Mouse (Mus musculus): ENCODE measurements around the gene Pla2g5. TPM values are rescaled to one million over a fixed set of nuclear protein-coding genes. Genes with fewer than 3 reads are reported as not detected.

Gene Pla2g5
- total and polyA plus RNA-seq, 2 experiments from 2014 or later: 0.94 to 1.1 TPM

DNA sequence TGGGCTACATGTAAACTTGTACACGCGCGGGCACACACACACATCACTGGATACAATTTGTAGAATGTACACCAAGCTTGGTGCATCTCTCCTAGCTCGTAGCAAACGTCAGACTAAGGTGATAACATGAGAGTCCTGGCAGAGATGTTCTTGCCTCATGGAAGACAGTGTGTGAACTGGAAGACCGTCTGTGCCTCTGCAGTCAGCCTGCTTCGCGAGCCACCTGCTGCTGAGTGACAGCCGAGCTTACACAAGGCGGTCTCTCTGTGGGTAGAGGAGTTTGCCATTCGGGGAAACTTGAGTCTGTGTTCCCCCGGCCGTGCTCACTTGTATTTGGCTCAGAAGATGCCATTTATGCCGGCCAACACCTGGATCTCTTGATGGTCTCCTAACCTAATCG is 4.8 kb downstream of the Pla2g5 start:
- 72% methylated on average over 15 of the region's 15 CpGs for WGBS
- TF ChIP-seq CTCF (IDR thresholded peaks at IDR 0.05; ENCODE audit: low read depth): no peak
- DNase-seq (ENCODE audit: low spot score): no peak

DNA sequence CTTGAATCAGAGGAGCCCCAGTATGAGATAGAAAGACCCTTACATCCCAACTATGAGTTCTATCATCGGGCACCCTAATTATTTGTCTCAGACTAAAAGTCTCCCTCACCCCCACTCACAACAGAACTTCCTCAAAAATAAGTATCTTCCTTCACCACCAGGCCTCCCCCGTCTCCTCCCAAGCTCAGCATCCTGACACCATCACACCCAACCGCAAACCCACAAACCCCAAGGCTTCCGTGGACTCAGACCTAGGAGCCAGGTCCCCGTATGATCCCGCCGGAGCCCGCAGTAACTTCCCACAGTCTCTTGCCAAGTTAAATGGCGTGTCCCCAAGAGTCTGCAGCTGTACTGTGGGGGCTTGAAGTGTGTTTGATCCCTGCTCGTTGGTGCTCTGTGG is 5.7 kb downstream of the Pla2g5 start:
- Histone ChIP-seq H3K27ac (no peak overlapping the region), H3K9me3 (ENCODE audit: low read length) (no peaks in the 10 kb centered on the region), H3K4me2 (ENCODE audit: low read depth, low read length) (no peak overlapping the region), H3K9ac (replicated peaks; ENCODE audit: low read length) (no peak overlapping the region), H3K4me3 (ENCODE audit: low read length) (no peak overlapping the region), H3K27me3 (ENCODE audit: insufficient read depth, low read length) (no peaks in the 10 kb centered on the region), H3K4me1 (ENCODE audit: insufficient read depth, low read length) (no peaks in the 10 kb centered on the region), H3K36me3 (ENCODE audit: insufficient read depth, low read length) (no peaks in the 10 kb centered on the region)
- ATAC-seq: no peak
- WGBS: 82% methylated on average over 10 of the region's 10 CpGs
- DNase-seq (ENCODE audit: low spot score): no peak
- TF ChIP-seq CTCF (IDR thresholded peaks at IDR 0.05; ENCODE audit: low read depth): no peak

More for the DNA sequence above, 4.8 kb downstream of the Pla2g5 start:
- H3K4me2 ChIP-seq (ENCODE audit: low read depth, low read length): no peak overlapping the region
- no peaks in the 10 kb centered on the region for H3K27me3 ChIP-seq (ENCODE audit: insufficient read depth, low read length)
- no peaks in the 10 kb centered on the region for H3K9me3 ChIP-seq (ENCODE audit: low read length)
- no peak overlapping the region for H3K9ac ChIP-seq (replicated peaks; ENCODE audit: low read length)
- ATAC-seq: no peak
- H3K4me3 ChIP-seq (ENCODE audit: low read length): no peak overlapping the region
- H3K36me3 ChIP-seq (ENCODE audit: insufficient read depth, low read length): no peaks in the 10 kb centered on the region
- H3K27ac ChIP-seq: no peak overlapping the region
- H3K4me1 ChIP-seq (ENCODE audit: insufficient read depth, low read length): no peaks in the 10 kb centered on the region

DNA sequence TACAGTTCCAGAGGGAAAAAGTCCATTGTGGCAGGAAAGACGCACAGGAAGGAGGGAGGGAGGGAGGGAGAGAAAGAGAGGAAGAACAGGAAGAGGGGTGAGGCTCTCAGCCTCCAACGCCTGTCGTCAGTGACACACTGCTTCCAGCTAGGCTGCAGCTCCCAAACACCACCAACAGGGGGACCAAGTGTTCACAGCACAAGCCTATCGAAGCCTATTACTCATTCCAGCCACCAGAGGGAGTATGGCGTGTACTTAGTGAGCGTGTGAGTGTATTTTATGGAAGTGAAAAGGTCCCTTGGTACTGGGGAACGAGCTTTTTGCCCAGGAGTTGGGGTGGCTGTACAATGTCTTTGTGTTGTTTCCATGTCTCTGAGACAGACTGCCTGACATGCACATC is 6.8 kb downstream of the Pla2g5 start:
- Histone ChIP-seq H3K27ac (no peak overlapping the region), H3K4me2 (ENCODE audit: low read depth, low read length) (no peak overlapping the region), H3K4me3 (ENCODE audit: low read length) (no peak overlapping the region), H3K36me3 (ENCODE audit: insufficient read depth, low read length) (no peaks in the 10 kb centered on the region), H3K9me3 (ENCODE audit: low read length) (no peaks in the 10 kb centered on the region), H3K9ac (replicated peaks; ENCODE audit: low read length) (no peak overlapping the region), H3K27me3 (ENCODE audit: insufficient read depth, low read length) (no peaks in the 10 kb centered on the region), H3K4me1 (ENCODE audit: insufficient read depth, low read length) (no peaks in the 10 kb centered on the region)
- WGBS: 23% methylated on average over 7 of the region's 7 CpGs
- peak; percentile 94 for DNase-seq (ENCODE audit: low spot score)
- peak; percentile 55 for ATAC-seq
- peak; percentile 100 for TF ChIP-seq CTCF (IDR thresholded peaks at IDR 0.05; ENCODE audit: low read depth)

DNA sequence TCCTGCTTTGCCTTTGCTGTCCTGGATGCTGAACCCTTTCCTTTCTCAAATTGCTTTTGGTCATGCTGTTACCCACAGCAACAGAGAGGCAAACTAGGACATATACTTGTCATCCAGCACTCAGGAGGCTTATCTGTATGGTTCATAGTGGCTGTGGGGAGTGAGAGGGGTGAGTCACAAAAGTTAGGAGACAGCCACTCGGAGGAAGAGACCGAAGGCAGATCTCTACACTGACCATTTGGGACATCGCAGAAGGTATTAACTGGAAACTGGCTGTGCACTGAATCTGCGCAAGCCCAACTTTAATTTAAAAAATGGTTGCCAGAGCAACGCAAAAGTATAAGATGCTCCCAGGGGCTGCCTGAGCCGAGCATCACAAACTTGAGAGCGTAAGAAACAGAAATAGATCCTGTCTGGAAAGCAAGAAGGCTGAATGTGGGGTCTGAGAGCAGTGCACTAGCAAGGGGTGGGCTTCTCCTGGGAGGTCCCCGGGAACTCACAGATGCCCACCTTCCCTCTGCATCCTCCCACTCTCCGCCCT is 8.1 kb downstream of the Pla2g5 start:
- Histone ChIP-seq H3K9me3 (ENCODE audit: low read length) (no peaks in the 10 kb centered on the region), H3K9ac (replicated peaks; ENCODE audit: low read length) (no peak overlapping the region), H3K27ac (no peak overlapping the region), H3K36me3 (ENCODE audit: insufficient read depth, low read length) (no peaks in the 10 kb centered on the region), H3K4me3 (ENCODE audit: low read length) (no peak overlapping the region), H3K4me1 (ENCODE audit: insufficient read depth, low read length) (no peaks in the 10 kb centered on the region), H3K4me2 (ENCODE audit: low read depth, low read length) (no peak overlapping the region), H3K27me3 (ENCODE audit: insufficient read depth, low read length) (no peaks in the 10 kb centered on the region)
- TF ChIP-seq CTCF (IDR thresholded peaks at IDR 0.05; ENCODE audit: low read depth): no peak
- ATAC-seq (no peak), DNase-seq (ENCODE audit: low spot score) (peak; percentile 43)
- WGBS: 72% methylated on average over 9 of the region's 9 CpGs

DNA sequence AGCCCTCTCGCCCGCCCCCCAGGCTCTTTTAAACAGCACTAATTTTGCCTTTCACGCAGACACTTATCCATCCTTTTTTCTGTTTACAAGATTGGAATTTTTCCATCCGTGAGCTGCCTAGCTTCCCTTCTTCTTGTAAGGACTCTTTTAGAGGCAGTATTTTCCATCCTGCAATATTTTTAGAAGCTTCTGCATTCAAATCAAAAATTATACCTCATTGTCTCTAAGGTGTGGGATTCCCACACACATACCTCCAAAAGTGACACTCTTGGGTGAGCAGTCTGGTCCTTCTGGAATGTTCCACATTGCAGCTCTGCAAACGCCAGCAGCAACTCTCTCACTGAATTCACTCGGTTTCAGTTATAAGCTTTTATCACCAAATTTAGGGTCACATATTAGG is 10.3 kb downstream of the Pla2g5 start:
- TF ChIP-seq CTCF (IDR thresholded peaks at IDR 0.05; ENCODE audit: low read depth): no peak
- no peaks in the 10 kb centered on the region for H3K9me3 ChIP-seq (ENCODE audit: low read length)
- H3K36me3 ChIP-seq (ENCODE audit: insufficient read depth, low read length): no peaks in the 10 kb centered on the region
- no peak overlapping the region for H3K4me3 ChIP-seq (ENCODE audit: low read length)
- H3K27me3 ChIP-seq (ENCODE audit: insufficient read depth, low read length): no peaks in the 10 kb centered on the region
- no peak overlapping the region for H3K4me2 ChIP-seq (ENCODE audit: low read depth, low read length)
- H3K4me1 ChIP-seq (ENCODE audit: insufficient read depth, low read length): no peaks in the 10 kb centered on the region
- DNase-seq (ENCODE audit: low spot score) (no peak), ATAC-seq (no peak)
- no peak overlapping the region for H3K9ac ChIP-seq (replicated peaks; ENCODE audit: low read length)
- no peak overlapping the region for H3K27ac ChIP-seq
- 78% methylated on average over 6 of the region's 6 CpGs for WGBS

DNA sequence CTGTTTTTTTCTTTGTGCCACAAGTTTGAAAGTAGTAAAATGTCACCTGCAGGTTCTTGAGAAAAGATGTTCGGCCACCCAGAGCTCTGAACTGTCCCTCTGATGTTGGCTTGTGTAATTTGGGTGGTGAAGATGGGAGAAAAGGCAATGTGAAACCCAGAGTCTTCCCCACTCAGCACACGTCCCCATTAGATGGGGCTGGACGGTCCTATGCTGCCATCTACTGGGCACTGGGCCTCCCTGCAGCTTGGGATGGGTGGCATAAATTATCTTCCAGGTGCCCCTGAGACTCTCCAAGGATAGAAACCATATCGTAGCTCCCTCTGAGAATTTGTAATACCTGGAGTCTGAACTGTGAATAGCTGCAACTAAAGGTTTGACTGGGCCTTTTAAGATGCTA is 11.8 kb downstream of the Pla2g5 start:
- H3K27me3 ChIP-seq (ENCODE audit: insufficient read depth, low read length): no peaks in the 10 kb centered on the region
- H3K36me3 ChIP-seq (ENCODE audit: insufficient read depth, low read length): no peaks in the 10 kb centered on the region
- H3K27ac ChIP-seq: no peak overlapping the region
- no peaks in the 10 kb centered on the region for H3K4me1 ChIP-seq (ENCODE audit: insufficient read depth, low read length)
- ATAC-seq (peak; percentile 77), DNase-seq (ENCODE audit: low spot score) (peak; percentile 84)
- no peak overlapping the region for H3K4me3 ChIP-seq (ENCODE audit: low read length)
- no peaks in the 10 kb centered on the region for H3K9me3 ChIP-seq (ENCODE audit: low read length)
- H3K4me2 ChIP-seq (ENCODE audit: low read depth, low read length): no peak overlapping the region
- under 1% methylated on average over 4 of the region's 4 CpGs for WGBS
- H3K9ac ChIP-seq (replicated peaks; ENCODE audit: low read length): no peak overlapping the region
- peak; percentile 100 for TF ChIP-seq CTCF (IDR thresholded peaks at IDR 0.05; ENCODE audit: low read depth)

DNA sequence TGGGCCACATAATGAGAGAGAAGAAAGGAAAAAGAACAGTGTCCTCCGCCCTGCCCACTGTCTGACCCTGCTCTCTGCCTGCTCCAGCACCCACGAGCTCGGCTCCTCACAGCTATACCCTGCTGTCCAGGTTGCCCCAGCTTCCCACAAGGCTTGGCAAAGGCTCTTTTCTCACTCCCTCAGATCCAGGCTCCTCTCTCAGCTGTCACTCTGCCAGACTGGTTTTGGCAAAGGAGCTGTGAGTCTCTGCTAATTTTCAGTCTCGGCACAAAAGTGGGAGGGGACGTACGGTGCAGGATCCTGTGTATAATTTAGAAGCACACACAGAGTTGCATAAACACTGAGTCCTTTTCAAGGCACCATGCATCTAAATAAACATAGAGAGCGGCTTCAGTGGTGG is 21.9 kb downstream of the Pla2g5 start:
- ATAC-seq: peak; percentile 38; the same call in 1 of the 2 replicates
- TF ChIP-seq CTCF (IDR thresholded peaks at IDR 0.05; ENCODE audit: low read depth): no peak

More for the DNA sequence above, 21.9 kb downstream of the Pla2g5 start:
- no peak overlapping the region for H3K4me3 ChIP-seq (ENCODE audit: low read length)
- no peaks in the 10 kb centered on the region for H3K4me1 ChIP-seq (ENCODE audit: insufficient read depth, low read length)
- 0 out of 2 replicates have a peak overlapping the region, but pooled peaks have one; percentile 29 for H3K27ac ChIP-seq
- H3K9ac ChIP-seq (replicated peaks; ENCODE audit: low read length): no peak overlapping the region
- H3K4me2 ChIP-seq (ENCODE audit: low read depth, low read length): no peak overlapping the region
- WGBS: 41% methylated on average over 7 of the region's 7 CpGs
- H3K36me3 ChIP-seq (ENCODE audit: insufficient read depth, low read length): no peaks in the 10 kb centered on the region
- H3K27me3 ChIP-seq (ENCODE audit: insufficient read depth, low read length): no peaks in the 10 kb centered on the region
- peak; percentile 80 for DNase-seq (ENCODE audit: low spot score)
- peaks cover 4% of the 10 kb centered on the region; the same call in 1 of the 2 replicates for H3K9me3 ChIP-seq (ENCODE audit: low read length)
